ENCODE assay signal across 25 mouse cellular contexts in the genomic region with DNA sequence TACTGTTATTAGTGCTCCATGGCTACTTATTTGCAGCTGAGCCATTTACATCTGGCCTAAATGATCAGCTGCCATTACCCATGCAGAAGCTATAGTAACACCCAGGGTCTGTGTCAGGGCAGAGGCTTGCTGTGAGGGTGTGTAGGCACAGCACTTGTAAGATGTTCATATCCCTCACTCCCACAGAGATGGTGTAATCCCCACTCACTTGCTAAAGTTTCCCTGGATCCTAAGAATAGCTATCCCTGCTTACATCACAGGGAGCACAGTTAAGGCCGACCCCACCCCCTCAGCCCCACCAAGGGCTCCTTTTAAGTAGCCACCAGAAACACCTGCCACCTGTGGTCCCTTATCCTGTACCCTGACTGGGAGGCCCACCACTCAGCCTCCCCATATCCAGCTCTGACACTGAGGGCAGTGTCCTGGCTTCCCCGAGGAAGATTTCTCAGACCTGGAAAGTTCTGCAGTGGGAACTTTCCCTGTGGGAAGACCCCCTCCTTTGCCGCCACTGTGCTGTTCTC.
DNase-seq lines count a peak whose midpoint lies in the region; ATAC-seq and TF ChIP-seq lines count a peak whose summit lies in the region.
"Had no signal": no experiment of that assay in that cellular context is flagged by ENCODE, and none has a peak within 500 bp of the region (broad histone marks: within the 10 kb centered on the region; RNA-seq: fewer than 3 reads in every experiment).

No protein-coding gene starts in this region.

- intact Hi-C loops in heart, adult 2 months (cut with DNase I): loop anchor here (5.0 kb wide), 3 partner anchors 33 to 73 kb away; no protein-coding TSS in a partner anchor
- intact Hi-C loops in heart, postnatal 14 days (cut with DNase I): loop anchor here (5.0 kb wide), 1 partner anchor 37 kb away; no protein-coding TSS in a partner anchor

- no peak for ATAC-seq in heart, embryonic 16.5 days (replicated peaks; ENCODE audit: extremely low read depth, insufficient read depth, low FRiP score)
- ATAC-seq in lung, postnatal 0 days: peak; percentile 20; the same call in 1 of the 2 replicates
- ATAC-seq: intestine, embryonic 15.5 days had no signal

- H3K4me3 ChIP-seq in heart, adult 2 months: no peak overlapping the region
- H3K4me3 ChIP-seq in heart, embryonic 16.5 days (ENCODE audit: low read length): no peak overlapping the region
- no peak overlapping the region for H3K4me3 ChIP-seq in lung, postnatal 0 days (ENCODE audit: low read depth, low read length)
- H3K4me3 ChIP-seq in brown adipose tissue, adult 24 weeks (ENCODE audit: insufficient read depth, low read depth, low read length): no peak overlapping the region
- H3K4me3 ChIP-seq: embryonic facial prominence, embryonic 12.5 days; hindbrain, embryonic 15.5 days; intestine, embryonic 15.5 days; kidney, embryonic 15.5 days; limb, embryonic 10.5 days; liver, embryonic 15.5 days; lung, embryonic 15.5 days had no signal

- H3K4me1 ChIP-seq in heart, adult 2 months (ENCODE audit: control insufficient read depth, insufficient read depth, low read length): peaks cover 19% of the 10 kb centered on the region
- peaks cover 49% of the 10 kb centered on the region for H3K4me1 ChIP-seq in heart, embryonic 16.5 days (ENCODE audit: control insufficient read depth, insufficient read depth, low read length)
- H3K4me1 ChIP-seq in lung, postnatal 0 days (ENCODE audit: insufficient read depth, low read depth, low read length): peaks cover 11% of the 10 kb centered on the region; the same call in 1 of the 2 replicates
- peaks cover 14% of the 10 kb centered on the region for H3K4me1 ChIP-seq in brown adipose tissue, adult 24 weeks (ENCODE audit: control insufficient read depth, insufficient read depth, insufficient read length, low read length)
- H3K4me1 ChIP-seq: liver, embryonic 15.5 days had no signal

- H3K36me3 ChIP-seq in heart, adult 2 months (ENCODE audit: control insufficient read depth, insufficient read depth, low read length): no peaks in the 10 kb centered on the region; the same call in 1 of the 2 replicates
- no peaks in the 10 kb centered on the region for H3K36me3 ChIP-seq in heart, embryonic 16.5 days (ENCODE audit: control insufficient read depth, insufficient read depth)
- H3K36me3 ChIP-seq in lung, postnatal 0 days (ENCODE audit: insufficient read depth, low read length): no peaks in the 10 kb centered on the region
- H3K36me3 ChIP-seq: embryonic facial prominence, embryonic 12.5 days; hindbrain, embryonic 15.5 days; intestine, embryonic 15.5 days; kidney, embryonic 15.5 days; limb, embryonic 10.5 days; liver, embryonic 15.5 days; lung, embryonic 15.5 days had no signal

- H3K9me3 ChIP-seq in heart, embryonic 16.5 days (replicated peaks; ENCODE audit: control insufficient read depth, low read length): no peaks in the 10 kb centered on the region
- H3K9me3 ChIP-seq in lung, postnatal 0 days (ENCODE audit: low read length): no peaks in the 10 kb centered on the region
- H3K9me3 ChIP-seq: embryonic facial prominence, embryonic 12.5 days; hindbrain, embryonic 15.5 days; intestine, embryonic 15.5 days; kidney, embryonic 15.5 days; limb, embryonic 10.5 days; liver, embryonic 15.5 days; lung, embryonic 15.5 days had no signal

- TF ChIP-seq EP300 in heart, adult 2 months (IDR thresholded peaks at IDR 0.05; ENCODE audit: insufficient read depth, low read depth, low read length): no peak
- no peak for TF ChIP-seq EP300 in lung, postnatal 0 days (IDR thresholded peaks at IDR 0.05)

- H3K9ac ChIP-seq in heart, adult 2 months (ENCODE audit: low read depth, low read length): no peak overlapping the region
- peak overlapping the region; percentile 22; the same call in 1 of the 2 replicates for H3K9ac ChIP-seq in heart, embryonic 16.5 days (ENCODE audit: low read length)
- H3K9ac ChIP-seq in lung, postnatal 0 days (replicated peaks; ENCODE audit: low read depth): no peak overlapping the region
- H3K9ac ChIP-seq: embryonic facial prominence, embryonic 12.5 days; forebrain, postnatal 0 days; hindbrain, embryonic 15.5 days; intestine, embryonic 15.5 days; kidney, embryonic 15.5 days; liver, embryonic 15.5 days; lung, embryonic 15.5 days had no signal

- no peaks in the 10 kb centered on the region for H3K27me3 ChIP-seq in heart, adult 2 months (ENCODE audit: control insufficient read depth, insufficient read depth, low read length)
- H3K27me3 ChIP-seq in heart, embryonic 16.5 days (ENCODE audit: control insufficient read depth, insufficient read depth, low read length): no peaks in the 10 kb centered on the region
- H3K27me3 ChIP-seq in lung, postnatal 0 days (replicated peaks; ENCODE audit: insufficient read depth, low read length): no peaks in the 10 kb centered on the region
- H3K27me3 ChIP-seq: embryonic facial prominence, embryonic 12.5 days; hindbrain, embryonic 15.5 days; intestine, embryonic 15.5 days; kidney, embryonic 15.5 days; liver, embryonic 15.5 days; lung, embryonic 15.5 days had no signal

- TF ChIP-seq POLR2A in heart, adult 2 months (IDR thresholded peaks at IDR 0.05; ENCODE audit: insufficient read depth, low read depth, low read length): no peak

- no peaks in the 10 kb centered on the region for H3K79me2 ChIP-seq in heart, adult 2 months (replicated peaks; ENCODE audit: control insufficient read depth, insufficient read depth, low read length)

- no peak for TF ChIP-seq CTCF in heart, adult 2 months (IDR thresholded peaks at IDR 0.05)
- no peak for TF ChIP-seq CTCF in lung, postnatal 0 days (IDR thresholded peaks at IDR 0.05)

- H3K4me2 ChIP-seq in heart, embryonic 16.5 days (ENCODE audit: low read depth, low read length): no peak overlapping the region; the same call in 1 of the 2 replicates
- no peak overlapping the region for H3K4me2 ChIP-seq in lung, postnatal 0 days (replicated peaks; ENCODE audit: low read depth, low read length)
- H3K4me2 ChIP-seq: embryonic facial prominence, embryonic 12.5 days; hindbrain, embryonic 15.5 days; intestine, embryonic 15.5 days; liver, embryonic 15.5 days; lung, embryonic 15.5 days had no signal

- DNase-seq in heart, adult 2 months: no peak
- DNase-seq in heart, adult 18-20 months: no peak
- DNase-seq in heart, postnatal 14 days: no peak
- peak; percentile 39 for DNase-seq in lung, postnatal 0 days (ENCODE audit: low spot score)
- DNase-seq in lung, postnatal 10 days: no peak
- DNase-seq in adrenal gland, adult 8-10 months: no peak
- DNase-seq: B cell, adult 2 months; cerebellum, adult 2 months; cerebellum, postnatal 25 days; forebrain, postnatal 0 days; liver; right cerebral cortex, postnatal 14 days; thymus, adult 2 months; thymus, postnatal 4 days had no signal

- WGBS in heart, adult 2 months: 45% methylated on average over 3 of the region's 3 CpGs
- 44% methylated on average over 3 of the region's 3 CpGs for WGBS in heart, embryonic 16.5 days
- WGBS in lung, postnatal 0 days: 55% methylated on average over 3 of the region's 3 CpGs

- peak overlapping the region; percentile 36 for H3K27ac ChIP-seq in heart, adult 2 months
- peak overlapping the region; percentile 39; the same call in 1 of the 2 replicates for H3K27ac ChIP-seq in heart, embryonic 16.5 days (ENCODE audit: low read length)
- H3K27ac ChIP-seq in lung, postnatal 0 days (ENCODE audit: low read length): no peak overlapping the region
- H3K27ac ChIP-seq in brown adipose tissue, adult 24 weeks (replicated peaks; ENCODE audit: low read depth, low read length): 0 out of 2 replicates have a peak overlapping the region, but pooled peaks have one; percentile 12
- H3K27ac ChIP-seq: embryonic facial prominence, embryonic 12.5 days; hindbrain, embryonic 15.5 days; intestine, embryonic 15.5 days; kidney, embryonic 15.5 days; limb, embryonic 10.5 days; liver, embryonic 15.5 days; lung, embryonic 15.5 days; macrophage; stomach, postnatal 0 days had no signal
